Comparison of ENCODE assay signal across 8 mouse cellular contexts in genomic region chr9:106475663-106476001, GRCm38 (mm10). TPM values are rescaled to one million over a fixed set of nuclear protein-coding genes. Genes with fewer than 3 reads are reported as not detected.
DNase-seq lines count a peak whose midpoint lies in the region; ATAC-seq and TF ChIP-seq lines count a peak whose summit lies in the region.

Gene Rrp9, plus strand, starts transcription at chr9:106475963.

- 86% methylated on average over 10 of the region's 10 CpGs for WGBS in hindbrain, embryonic 15.5 days
- 90% methylated on average over 10 of the region's 10 CpGs for WGBS in limb, embryonic 14.5 days
- WGBS in neural tube, embryonic 15.5 days, result 94% methylated on average over 10 of the region's 10 CpGs

- peak within 1 kb of the TSS; percentile 27; the same call in 1 of the 2 replicates for H3K9ac ChIP-seq in hindbrain, embryonic 15.5 days
- H3K9ac ChIP-seq in limb, embryonic 14.5 days (ENCODE audit: low read depth, low read length, severe bottlenecking), result peak within 1 kb of the TSS; percentile 4
- 0 out of 2 replicates have a peak within 1 kb of the TSS, but pooled peaks have one; percentile 6 for H3K9ac ChIP-seq in neural tube, embryonic 15.5 days (replicated peaks)

- H3K36me3 ChIP-seq in megakaryocyte, embryonic 14.5 days (replicated peaks; ENCODE audit: low read length), result peaks cover 22% of the 10 kb centered on the region
- 0 out of 2 replicates have a peak, but pooled peaks cover under 1% of the 10 kb centered on the region for H3K36me3 ChIP-seq in hindbrain, embryonic 15.5 days
- peaks cover 3% of the 10 kb centered on the region; the same call in 1 of the 2 replicates for H3K36me3 ChIP-seq in limb, embryonic 14.5 days (ENCODE audit: control insufficient read depth, insufficient read depth, low read length)
- H3K36me3 ChIP-seq in neural tube, embryonic 15.5 days, result peaks cover 4% of the 10 kb centered on the region

- peak within 1 kb of the TSS; percentile 50; the same call in 1 of the 2 replicates for H3K27ac ChIP-seq in hindbrain, embryonic 15.5 days (replicated peaks)
- H3K27ac ChIP-seq in limb, embryonic 14.5 days (replicated peaks; ENCODE audit: low read depth, low read length), result peak within 1 kb of the TSS; percentile 77
- peak within 1 kb of the TSS; percentile 43 for H3K27ac ChIP-seq in neural tube, embryonic 15.5 days (replicated peaks)

- no peak for TF ChIP-seq POLR2A in limb, embryonic 14.5 days (IDR thresholded peaks at IDR 0.05; ENCODE audit: borderline replicate concordance, extremely low read depth, insufficient read depth, insufficient read length)

- no peak for DNase-seq in adrenal gland, postnatal 4 days (ENCODE audit: low spot score in 2 of 2)
- DNase-seq in gastrocnemius, adult 8-10 months (ENCODE audit: low spot score in 2 of 2), result no peak
- DNase-seq in limb, embryonic 14.5 days (ENCODE audit: low spot score), result no peak
- no peak for DNase-seq in ovary, postnatal 14 days (ENCODE audit: low spot score)

- ATAC-seq in megakaryocyte, adult 5-6 weeks (ENCODE audit: poor library complexity, severe bottlenecking), result no peak
- ATAC-seq in hindbrain, embryonic 15.5 days (ENCODE audit: low FRiP score, low read depth), result no peak
- ATAC-seq in limb, embryonic 14.5 days (ENCODE audit: low FRiP score, low read depth), result no peak
- ATAC-seq in neural tube, embryonic 15.5 days (ENCODE audit: low FRiP score), result no peak

- H3K4me1 ChIP-seq in megakaryocyte, embryonic 14.5 days, result peaks cover 76% of the 10 kb centered on the region
- peaks cover 24% of the 10 kb centered on the region for H3K4me1 ChIP-seq in hindbrain, embryonic 15.5 days (replicated peaks)
- peaks cover 21% of the 10 kb centered on the region for H3K4me1 ChIP-seq in limb, embryonic 14.5 days (ENCODE audit: control insufficient read depth, insufficient read depth, low read length)
- peaks cover 44% of the 10 kb centered on the region for H3K4me1 ChIP-seq in neural tube, embryonic 15.5 days

- no peaks in the 10 kb centered on the region for H3K9me3 ChIP-seq in megakaryocyte, embryonic 14.5 days
- H3K9me3 ChIP-seq in hindbrain, embryonic 15.5 days, result no peaks in the 10 kb centered on the region
- no peaks in the 10 kb centered on the region for H3K9me3 ChIP-seq in limb, embryonic 14.5 days (ENCODE audit: control insufficient read depth, low read length)
- H3K9me3 ChIP-seq in neural tube, embryonic 15.5 days (replicated peaks), result no peaks in the 10 kb centered on the region

- H3K27me3 ChIP-seq in megakaryocyte, embryonic 14.5 days (replicated peaks), result peaks cover 2% of the 10 kb centered on the region
- H3K27me3 ChIP-seq in hindbrain, embryonic 15.5 days, result no peaks in the 10 kb centered on the region
- H3K27me3 ChIP-seq in limb, embryonic 14.5 days (ENCODE audit: control insufficient read depth, insufficient read depth, low read length), result no peaks in the 10 kb centered on the region
- no peaks in the 10 kb centered on the region for H3K27me3 ChIP-seq in neural tube, embryonic 15.5 days (replicated peaks)

- peak within 1 kb of the TSS; percentile 77 for H3K4me2 ChIP-seq in hindbrain, embryonic 15.5 days
- H3K4me2 ChIP-seq in limb, embryonic 14.5 days (replicated peaks; ENCODE audit: low read depth, low read length, severe bottlenecking), result peak within 1 kb of the TSS; percentile 47
- H3K4me2 ChIP-seq in neural tube, embryonic 15.5 days, result peak within 1 kb of the TSS; percentile 41

- H3K4me3 ChIP-seq in megakaryocyte, embryonic 14.5 days (replicated peaks), result peak within 1 kb of the TSS; percentile 94
- peak within 1 kb of the TSS; percentile 65; the same call in 1 of the 2 replicates for H3K4me3 ChIP-seq in hindbrain, embryonic 15.5 days
- H3K4me3 ChIP-seq in limb, embryonic 14.5 days (replicated peaks; ENCODE audit: low read length), result peak within 1 kb of the TSS; percentile 21
- H3K4me3 ChIP-seq in neural tube, embryonic 15.5 days (replicated peaks), result peak within 1 kb of the TSS; percentile 89; the same call in 1 of the 2 replicates

RNA-seq across cellular contexts. Expression of gene Rrp9, which starts in this region (rescaled TPM):
- 198 and 662 TPM in 2 replicates for polyA plus RNA-seq in megakaryocyte, embryonic 14.5 days (2012; ENCODE audit: insufficient read depth, low replicate concordance)
- total RNA-seq in megakaryocyte, adult 5-6 weeks (2015), result 3.6 and 6.3 TPM in 2 replicates
- 10.0 and 16.0 TPM in 2 replicates for total RNA-seq in megakaryocyte, adult 5-6 weeks (2017)
- 10 to 100 TPM; 33.4 to 40.7 TPM for total RNA-seq in adrenal gland, postnatal 4 days (2021)
- 10 to 100 TPM; 16.8 to 26.0 (median 20.8) TPM for total RNA-seq in gastrocnemius, adult 8-10 months (2022)
- polyA plus RNA-seq in hindbrain, embryonic 15.5 days (2015; fragmentation: Nextera tagmentation; extraction: Ambion mirVana), result 45.7 and 45.9 TPM in 2 replicates
- polyA plus RNA-seq in limb, embryonic 14.5 days (2012; rRNA removed), result 44.2 and 52.3 TPM in 2 replicates
- polyA plus RNA-seq in limb, embryonic 14.5 days (2014; fragmentation: Nextera tagmentation; extraction: Ambion mirVana), result 41.3 and 42.7 TPM in 2 replicates
- 46.4 and 47.8 TPM in 2 replicates for polyA plus RNA-seq in neural tube, embryonic 15.5 days (2015; fragmentation: Nextera tagmentation; extraction: Ambion mirVana)

Comparison
In these comparisons a context has a peak if more than half of its experiments do, and no peak if none do; other contexts are left out.
1. H3K4me3 ChIP-seq: peak in every context shown above with its lines; median percentile 94 in megakaryocyte, embryonic 14.5 days; 89 in neural tube, embryonic 15.5 days; 65 in hindbrain, embryonic 15.5 days; 21 in limb, embryonic 14.5 days.